Mouse (Mus musculus) erythroid progenitor cell, adult 5-6 weeks (primary cell): Measurements from ENCODE around the gene Tpcn2. TPM values are rescaled to one million over a fixed set of nuclear protein-coding genes. Genes with fewer than 3 reads are reported as not detected.

Experiments
- ATAC-seq: replicated peaks from 2 replicates; pipeline ENCODE4 v1.8.0; 2016; ENCODE audit warnings: moderate number of reproducible peaks, mild to moderate bottlenecking, moderate TSS enrichment, inconsistent platforms; ENCODE audit not compliant: poor library complexity, low FRiP score, severe bottlenecking
- total RNA-seq, 2 experiments: library from RNA; stranded (forward) in 1 of 2; stranded (reverse) in 1 of 2; fragments of 150-400 nt in 1 of 2; fragments of 186-747, 209-891 nt in 1 of 2; gene quantifications; 2 replicates each; pipeline versions ENCODE4 v1.2.3 to v1.2.4; 2015 to 2017; ENCODE audit warnings: low replicate concordance in 2 of 2

The Tpcn2 gene
- total RNA-seq (2015; ENCODE audit: low replicate concordance) (1.4 and 8.0 TPM in 2 replicates), total RNA-seq (2017; ENCODE audit: low replicate concordance) (3.2 TPM in 1 of 2 replicates, not detected in the other)

DNA sequence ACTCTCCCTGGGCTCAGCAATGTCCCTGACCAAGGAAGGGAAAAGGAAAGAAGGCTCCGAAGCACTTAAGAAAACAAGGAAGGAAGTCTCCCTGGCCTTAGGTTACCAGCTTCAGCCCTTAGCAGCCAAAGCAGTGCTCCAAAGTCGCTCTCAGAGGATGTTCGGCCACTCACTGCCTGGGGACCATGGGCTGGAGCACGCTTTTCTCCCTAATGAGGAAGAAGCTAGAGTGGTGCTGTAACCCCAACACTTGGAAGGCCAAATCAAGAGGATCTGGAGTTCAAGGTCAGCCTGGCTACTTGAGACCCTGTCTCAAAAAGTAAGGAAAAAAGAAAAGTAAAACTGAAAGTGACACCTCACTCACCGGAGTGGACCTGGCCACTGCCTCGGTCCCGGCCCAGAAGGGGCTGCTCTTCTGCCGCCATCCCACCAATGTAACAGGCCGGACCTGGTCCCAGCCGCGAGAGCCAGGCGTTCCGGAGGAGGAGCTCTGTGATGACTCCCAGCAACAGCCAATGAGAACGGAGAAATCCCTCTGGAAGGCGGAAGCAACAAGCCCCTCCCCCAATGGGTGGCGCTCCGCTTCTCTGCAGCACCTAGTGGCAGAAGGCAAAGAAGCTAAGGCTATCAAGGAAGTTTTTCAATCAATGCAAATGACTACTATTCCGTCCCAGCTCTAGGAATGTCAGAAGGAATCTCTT, at the start of gene Tpcn2:
Gene Tpcn2 (minus strand): TSS at position 525 of the 701 bp plus-strand sequence.
- peak; percentile 95 for ATAC-seq

DNA sequence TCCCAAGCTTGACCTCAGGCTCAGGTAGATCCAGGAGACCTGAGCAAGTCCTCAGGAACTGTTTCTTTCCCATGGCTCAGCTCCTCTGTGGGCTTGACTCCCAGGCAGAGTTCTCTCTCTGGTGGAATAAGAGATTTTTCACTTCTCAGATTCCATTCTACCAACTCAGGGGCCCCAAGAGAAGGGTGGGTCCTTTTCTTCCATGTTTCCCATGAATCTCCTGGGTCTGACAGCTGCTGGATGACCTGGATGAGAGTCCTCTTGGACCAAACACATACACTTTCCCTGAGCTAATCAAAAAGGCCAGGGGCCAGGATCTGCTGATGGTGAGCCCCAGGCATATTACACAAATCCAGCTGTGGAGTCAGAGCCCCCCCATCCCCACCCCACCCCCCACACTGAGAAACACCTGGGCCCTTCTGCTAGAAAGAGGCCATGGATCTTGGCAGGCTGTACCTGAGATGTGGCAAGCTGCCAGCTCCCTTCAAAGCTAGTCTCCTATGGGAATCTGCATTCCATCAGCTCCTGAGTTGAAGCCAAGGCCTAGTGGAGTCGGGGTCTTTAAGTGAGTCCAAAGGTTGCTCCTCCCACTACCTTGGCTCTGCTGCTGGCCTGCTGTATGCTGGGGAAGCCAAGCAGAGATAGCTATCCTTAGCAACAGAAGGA, 48.7 kb upstream of the Tpcn2 start:
- ATAC-seq = no peak

DNA sequence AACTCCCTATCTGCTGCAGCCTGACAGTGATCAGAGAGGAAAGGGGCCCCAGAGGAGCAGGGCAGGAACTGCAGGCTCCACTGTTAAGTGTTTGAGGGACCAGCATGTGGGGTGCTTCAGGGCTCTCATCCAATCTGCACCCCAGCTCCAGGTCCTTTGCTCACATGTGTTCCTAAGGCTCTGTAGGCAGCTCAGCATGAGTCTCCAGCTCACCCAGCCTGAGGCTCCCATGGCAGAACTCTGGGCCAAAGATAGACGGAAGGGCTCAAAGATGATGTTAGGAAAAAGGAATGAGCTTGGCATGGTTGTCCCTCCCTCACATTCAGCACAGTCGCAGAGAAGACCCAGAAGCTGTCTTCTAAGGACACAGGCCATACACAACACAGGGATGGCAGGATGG, 46.8 kb upstream of the Tpcn2 start:
- no peak for ATAC-seq

DNA sequence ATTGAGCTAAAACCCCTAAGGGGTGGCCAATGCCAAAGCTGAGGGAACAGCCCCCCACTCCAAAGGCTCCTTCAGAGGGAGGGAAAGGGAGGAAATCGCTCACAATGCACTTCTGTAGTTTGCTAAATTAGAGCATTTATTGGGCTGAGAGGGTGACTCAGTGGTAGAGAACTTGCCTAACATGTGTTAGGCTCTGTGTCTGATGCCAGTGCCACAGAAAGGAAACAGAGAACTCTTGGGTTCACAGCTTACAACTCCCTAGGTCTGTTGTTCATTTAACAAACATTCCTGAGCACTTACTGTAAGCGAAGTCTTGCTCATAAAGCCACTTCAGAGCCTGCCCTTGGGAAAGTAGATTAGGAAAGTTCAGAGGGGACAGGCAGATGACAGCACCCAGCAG, 46.2 kb upstream of the Tpcn2 start:
- no peak for ATAC-seq

DNA sequence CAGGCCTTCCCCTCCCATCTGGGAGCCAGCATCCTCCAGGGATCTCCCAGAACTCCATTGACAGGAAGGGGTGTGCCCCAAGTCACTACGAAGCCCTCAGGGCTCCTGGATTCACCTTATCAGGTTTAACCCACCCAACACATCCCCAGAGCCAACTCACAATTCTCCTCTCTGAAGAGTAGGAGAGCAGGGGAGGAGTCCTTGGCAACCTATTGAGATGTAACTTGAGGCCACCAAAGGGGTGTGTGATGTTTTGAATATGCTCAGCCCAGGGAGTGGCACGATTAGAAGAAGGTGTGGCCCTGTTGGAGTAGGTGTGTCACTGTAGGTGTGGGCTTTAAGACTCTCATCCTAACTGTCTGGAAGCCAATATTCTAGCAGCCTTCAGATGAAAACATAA, 41.9 kb upstream of the Tpcn2 start:
- peak; percentile 58 for ATAC-seq

DNA sequence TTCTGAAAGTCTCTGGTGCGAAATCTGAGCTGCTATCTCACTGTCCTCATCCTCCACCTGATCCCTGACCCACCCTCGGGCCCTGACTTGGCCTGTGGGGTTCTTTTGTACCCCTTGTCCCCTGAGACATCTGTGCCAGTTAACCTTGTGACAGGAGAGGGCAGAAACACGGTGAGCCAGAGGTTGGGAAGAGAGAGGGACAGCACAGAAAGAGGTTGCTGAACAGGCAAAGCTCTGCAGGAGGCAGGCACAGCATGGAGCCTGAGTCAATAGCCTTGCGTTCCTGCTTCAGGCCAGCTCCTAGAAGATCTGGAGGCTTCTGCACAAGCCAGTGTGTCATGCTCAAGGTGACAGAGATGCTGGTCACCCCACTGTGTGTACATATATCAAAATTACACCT, 39.8 kb upstream of the Tpcn2 start:
- no peak for ATAC-seq

DNA sequence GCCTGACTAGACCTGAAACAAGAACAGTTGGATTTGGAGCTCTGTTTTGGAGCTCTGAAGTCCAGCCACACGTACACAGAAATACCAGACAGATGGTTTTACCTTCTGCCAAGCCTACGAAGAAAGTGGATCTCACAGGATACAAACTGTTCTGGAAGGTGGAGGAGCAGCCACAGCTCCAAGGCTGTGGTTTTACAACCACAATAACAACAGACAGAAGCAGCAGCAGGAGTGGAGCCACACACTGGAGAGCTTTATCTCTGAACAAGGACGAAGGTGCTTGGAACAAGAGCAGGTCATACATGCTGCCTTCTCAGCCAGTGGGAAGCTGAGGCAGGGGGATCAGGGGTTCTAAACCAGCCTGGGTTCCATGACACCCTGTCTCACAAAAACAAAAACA, 35.7 kb upstream of the Tpcn2 start:
- ATAC-seq = no peak

DNA sequence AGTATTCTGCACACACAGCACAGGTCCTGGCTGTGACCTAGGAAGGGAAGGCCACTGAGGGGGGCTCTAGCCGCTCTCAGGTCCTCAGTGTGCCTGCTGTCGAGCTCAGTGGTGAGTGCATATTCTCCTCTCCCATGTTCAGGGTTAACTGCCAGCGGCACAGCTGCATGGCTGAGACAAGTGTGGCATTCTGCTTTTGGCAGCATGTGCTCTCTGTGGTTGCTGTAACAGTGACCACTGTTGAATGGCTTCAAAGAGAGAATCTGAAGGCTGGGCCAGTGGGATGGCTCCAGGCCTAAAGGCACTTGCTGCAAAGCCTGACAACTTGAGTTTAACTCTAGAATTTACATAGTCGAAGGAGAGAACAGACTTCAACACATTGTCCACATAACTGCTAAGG, 33.7 kb upstream of the Tpcn2 start:
- no peak for ATAC-seq

DNA sequence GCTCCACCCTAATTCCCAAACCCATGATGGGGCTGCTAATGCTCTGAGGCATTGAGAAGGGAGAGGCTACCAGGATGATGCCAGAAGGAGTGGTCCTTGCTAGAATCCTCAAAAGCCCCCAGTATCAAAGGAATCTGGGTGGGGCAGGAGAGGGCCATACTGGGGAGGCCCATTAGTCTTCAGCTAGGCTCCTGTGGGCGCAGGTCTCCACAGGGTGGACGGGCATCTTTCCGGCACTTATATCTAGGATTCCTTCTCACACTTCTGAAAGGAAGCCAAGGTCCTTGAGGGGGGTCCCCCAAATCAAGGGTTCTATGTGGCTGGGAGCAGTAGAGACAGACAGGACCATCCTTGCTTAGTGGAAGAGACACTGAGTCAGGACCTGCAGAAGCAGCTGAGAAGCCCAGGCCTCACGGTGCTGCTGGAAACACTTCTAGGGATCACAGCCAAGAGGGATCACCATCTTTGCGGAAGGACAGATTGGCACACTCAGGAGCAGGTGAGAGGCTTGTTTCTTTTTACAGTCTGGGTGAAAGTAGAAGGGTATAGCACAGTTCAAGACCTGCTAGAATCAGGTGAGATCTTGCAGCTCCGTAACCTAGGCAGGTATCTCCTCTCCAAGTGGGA, 31.1 kb upstream of the Tpcn2 start, which contains the start of gene Mrgprd:
Gene Mrgprd (plus strand): TSS at position 51 of the 627 bp plus-strand sequence.
- no peak for ATAC-seq

DNA sequence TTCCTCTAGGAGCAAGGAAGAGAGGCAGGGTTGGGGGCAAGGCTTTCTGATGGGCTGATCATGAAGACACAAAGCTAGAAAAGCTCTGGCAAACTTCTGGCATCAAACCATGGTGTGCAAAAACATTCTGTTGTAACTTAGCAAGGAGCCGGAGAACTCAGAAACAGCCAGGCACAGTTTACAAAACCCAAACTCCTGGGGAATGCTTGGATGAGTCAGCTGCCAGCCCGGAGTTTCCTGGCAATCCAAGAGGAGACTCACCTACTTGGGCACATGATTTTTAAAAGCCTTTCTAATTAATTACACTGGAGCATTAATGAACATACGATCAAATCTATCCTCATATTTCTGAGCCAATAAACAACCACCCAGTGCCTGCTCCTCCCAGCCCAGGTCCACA, 28.3 kb upstream of the Tpcn2 start:
- ATAC-seq = no peak

DNA sequence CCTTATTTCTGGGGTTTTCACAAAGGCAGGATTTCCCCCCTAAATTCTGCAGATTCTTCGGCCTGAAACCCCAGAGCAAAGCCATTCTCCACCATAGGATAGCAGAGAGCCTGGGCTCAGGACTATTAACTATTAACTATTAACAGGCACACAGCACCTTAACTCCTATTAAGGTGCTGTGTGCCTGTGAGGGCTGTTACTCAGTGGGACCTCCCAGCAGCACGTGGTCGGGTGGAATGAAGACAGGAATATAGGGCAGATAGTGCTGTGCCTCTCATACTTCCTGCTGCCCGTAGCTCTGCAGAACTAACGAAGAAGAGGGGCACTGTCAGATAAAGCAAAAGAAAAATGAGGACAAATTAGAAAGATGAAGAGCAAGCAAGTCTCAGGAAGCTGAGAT, 26.7 kb upstream of the Tpcn2 start:
- ATAC-seq = no peak

DNA sequence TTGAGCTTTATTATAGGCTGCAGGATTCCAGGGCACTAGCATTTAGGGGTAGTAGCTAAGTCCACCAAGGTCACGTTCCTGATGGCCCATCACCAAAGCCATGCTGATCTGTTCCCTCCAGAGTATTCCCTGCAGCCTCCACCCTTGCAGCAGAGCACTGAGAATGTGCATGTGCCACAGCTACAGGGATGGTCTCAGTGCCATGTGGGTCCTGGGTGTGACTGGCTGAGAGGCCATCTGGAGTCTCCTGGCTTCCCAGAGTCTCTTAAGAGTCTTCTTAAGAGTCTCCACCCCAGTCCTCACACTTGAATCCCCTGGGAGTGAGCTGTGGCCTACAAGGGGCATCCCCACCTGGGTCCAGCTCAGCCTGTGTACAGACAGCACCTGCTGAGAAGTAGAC, 26.1 kb upstream of the Tpcn2 start:
- ATAC-seq = no peak

DNA sequence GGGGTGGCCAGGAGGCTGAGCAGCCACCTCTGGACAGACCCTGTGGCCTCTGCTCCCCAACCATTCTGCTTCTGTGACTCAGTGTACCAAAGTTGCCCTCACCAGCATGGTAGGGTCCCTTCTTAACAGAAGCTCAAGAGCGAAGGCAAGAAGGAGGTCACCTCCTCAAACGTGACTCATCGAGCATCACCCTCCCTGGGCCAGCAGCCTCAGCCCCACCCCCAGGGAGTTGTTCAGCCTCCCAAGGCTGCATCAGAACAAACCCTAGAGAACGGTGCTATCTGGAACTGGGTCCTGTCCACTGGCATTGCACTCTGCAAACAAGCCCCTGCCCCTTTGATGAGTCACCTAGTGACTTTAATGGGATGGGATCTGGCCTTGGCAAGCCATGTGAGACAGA, 25.1 kb upstream of the Tpcn2 start:
- ATAC-seq = 0 out of 2 replicates have a peak, but pooled peaks have one; percentile 30

DNA sequence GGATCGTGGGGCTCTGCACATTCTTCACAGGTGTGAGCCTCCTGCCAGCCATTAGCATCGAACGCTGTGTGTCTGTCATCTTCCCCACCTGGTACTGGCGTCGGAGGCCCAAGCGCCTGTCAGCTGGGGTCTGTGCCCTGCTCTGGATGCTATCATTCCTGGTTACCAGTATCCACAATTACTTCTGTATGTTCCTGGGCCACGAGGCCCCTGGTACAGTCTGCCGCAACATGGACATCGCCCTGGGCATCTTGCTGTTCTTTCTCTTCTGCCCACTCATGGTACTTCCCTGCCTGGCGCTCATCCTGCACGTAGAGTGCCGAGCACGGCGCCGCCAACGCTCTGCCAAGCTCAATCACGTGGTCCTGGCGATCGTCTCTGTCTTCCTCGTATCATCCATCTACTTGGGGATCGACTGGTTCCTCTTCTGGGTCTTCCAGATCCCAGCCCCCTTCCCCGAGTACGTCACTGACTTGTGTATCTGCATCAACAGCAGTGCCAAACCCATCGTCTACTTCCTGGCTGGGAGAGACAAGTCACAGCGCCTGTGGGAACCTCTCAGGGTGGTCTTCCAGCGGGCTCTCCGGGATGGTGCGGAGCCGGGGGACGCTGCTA, 24.4 kb upstream of the Tpcn2 start:
- ATAC-seq = no peak

DNA sequence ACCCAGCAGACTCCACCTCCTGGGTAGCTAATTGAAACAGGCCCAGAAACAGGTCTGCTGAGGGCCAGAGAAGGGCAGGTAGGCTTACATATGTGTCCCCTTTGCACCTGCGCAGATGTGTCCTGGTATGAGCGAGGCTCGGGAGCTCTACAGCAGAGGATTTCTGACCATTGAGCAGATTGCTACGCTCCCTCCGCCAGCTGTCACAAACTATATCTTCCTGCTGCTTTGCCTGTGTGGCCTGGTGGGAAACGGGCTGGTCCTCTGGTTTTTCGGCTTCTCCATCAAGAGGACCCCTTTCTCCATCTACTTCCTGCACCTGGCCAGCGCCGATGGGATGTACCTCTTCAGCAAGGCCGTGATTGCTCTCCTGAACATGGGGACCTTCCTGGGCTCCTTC, 23.8 kb upstream of the Tpcn2 start:
- no peak for ATAC-seq

DNA sequence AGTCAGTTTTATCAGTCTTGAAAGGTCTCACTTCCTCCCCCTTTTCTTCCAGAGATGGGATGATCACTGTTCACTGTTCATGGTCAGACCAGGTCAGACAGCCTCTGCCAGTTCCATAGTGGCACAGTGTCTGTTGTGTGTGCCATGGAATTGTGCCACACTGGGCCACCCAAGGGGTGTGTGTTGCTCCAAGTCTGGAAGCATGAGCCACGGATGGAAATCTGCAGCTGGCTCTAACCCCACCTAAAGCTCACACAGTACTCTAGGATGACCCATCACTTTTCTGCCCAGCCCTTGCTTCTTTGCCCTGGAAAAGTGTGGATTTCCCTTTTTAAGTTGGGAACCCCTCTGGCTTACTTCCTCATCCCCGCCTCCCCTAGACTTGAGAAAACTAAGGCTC, 20.3 kb upstream of the Tpcn2 start:
- ATAC-seq = no peak

DNA sequence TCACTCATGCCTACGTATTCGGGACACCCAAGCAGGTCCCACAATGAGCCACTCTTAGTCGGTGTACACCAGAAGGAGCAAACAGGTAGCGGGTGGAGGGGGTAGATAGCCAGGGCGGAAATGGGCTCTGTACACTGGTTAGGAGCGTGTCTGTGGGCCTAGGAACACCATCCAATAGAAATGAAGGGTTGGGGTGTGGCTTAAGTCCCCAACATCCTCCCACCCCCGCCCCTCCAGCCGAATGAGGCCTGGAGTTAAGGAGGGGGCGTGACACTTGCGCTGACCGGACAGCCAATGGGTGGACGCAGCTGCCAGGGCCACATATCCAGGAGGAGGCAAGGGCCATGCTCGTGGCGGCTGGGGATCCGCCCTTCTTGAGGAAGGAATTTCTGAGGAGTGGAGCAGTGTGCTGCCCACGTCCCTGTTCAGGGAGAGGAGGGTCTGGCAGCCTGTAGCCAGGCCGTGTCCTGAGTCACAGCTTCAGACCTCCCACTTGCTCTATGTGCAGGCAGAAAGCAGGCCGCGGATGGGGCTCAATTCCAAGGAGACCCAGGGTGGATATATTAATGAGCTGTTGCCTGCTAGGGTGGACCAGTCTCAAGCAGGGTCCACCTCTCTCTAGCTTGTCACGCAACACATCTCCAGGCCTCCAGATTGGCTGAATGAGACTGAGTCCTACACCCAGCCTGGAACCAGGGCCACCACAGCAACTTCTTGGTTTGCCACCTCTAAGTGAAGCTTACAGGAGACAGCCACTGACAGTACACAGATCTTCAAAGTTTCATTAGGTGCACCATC, 18.9 kb upstream of the Tpcn2 start:
- ATAC-seq = 0 out of 2 replicates have a peak, but pooled peaks have one; percentile 17

DNA sequence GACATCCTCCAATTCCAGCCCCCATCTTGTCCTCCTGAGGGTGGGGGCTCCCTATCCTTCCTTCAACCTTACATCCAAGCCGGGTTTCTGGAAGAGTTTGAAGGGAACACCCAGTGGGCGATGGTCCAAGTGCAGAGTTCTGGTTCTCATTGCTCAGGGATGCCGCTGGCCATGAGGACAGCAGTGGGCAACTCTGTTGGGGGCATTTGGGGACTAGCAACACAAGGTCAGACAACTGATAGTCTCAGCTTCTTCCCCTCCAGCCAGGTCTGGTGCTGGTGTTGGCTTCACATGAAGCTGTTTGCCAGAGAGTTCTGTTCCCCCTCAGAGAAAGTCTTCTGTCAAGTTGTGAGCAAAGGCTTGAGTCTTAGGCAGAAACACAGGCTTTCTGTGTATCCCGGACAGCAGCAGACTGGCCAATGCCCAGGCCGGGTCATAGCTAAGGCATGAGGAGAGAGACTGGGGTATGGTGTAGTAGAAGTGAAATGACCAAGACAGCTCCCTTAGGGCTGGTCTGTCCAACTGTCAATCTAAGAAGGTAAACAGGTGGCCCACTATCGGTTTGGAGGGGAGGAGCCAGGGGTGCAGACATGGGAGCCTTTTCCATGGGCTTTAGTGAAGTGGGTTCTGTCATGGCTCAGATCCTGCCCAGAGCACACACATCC, 17.7 kb upstream of the Tpcn2 start:
- no peak for ATAC-seq

DNA sequence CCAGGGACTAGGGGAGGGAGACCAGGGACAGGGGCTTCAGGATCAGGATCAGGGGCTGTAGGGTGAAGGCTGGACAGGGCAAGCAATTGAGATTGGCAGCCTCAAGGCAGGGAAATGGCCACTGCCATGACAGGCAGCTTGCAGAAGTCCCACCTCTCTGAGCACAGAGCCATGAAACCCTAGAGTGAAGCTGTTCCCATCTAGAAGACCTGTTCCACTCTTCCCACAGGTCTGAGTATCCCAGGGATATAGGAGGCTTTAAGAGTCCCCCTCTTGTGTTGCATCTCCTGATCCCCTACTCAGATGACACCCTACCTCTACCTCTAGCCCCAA, 17.2 kb upstream of the Tpcn2 start:
- no peak for ATAC-seq
